Mouse (Mus musculus) midbrain, embryonic 10.5 days (tissue): ENCODE measurements around the gene Kank2. TPM values are rescaled to one million over a fixed set of nuclear protein-coding genes. Genes with fewer than 3 reads are reported as not detected.

Experiments
- DNase-seq: peaks from one replicate; pipeline ENCODE4 v3.0.0-alpha.2; 2017; ENCODE audit warnings: low spot score
- H3K27ac ChIP-seq: fragments of 300-500 bp; sonication (generic); replicated peaks from 2 replicates; pipeline ENCODE4 v1.5.1; 2016; ENCODE audit warnings: mild to moderate bottlenecking
- H3K27me3 ChIP-seq: fragments of 300-500 bp; sonication (generic); 2 replicates; pipeline ENCODE4 v1.6.1; 2016; ENCODE audit warnings: low read depth, mild to moderate bottlenecking; ENCODE audit not compliant: poor library complexity, severe bottlenecking
- H3K36me3 ChIP-seq: fragments of 300-500 bp; sonication (generic); 2 replicates; pipeline ENCODE4 v1.6.1; 2016; ENCODE audit warnings: mild to moderate bottlenecking, moderate library complexity
- H3K4me1 ChIP-seq: fragments of 300-500 bp; sonication (generic); 2 replicates; pipeline ENCODE4 v1.6.1; 2016
- H3K4me3 ChIP-seq: fragments of 300-500 bp; sonication (generic); 2 replicates; pipeline ENCODE4 v1.5.1; 2016; ENCODE audit warnings: mild to moderate bottlenecking, moderate library complexity
- H3K9me3 ChIP-seq: fragments of 300-500 bp; sonication (generic); replicated peaks from 2 replicates; pipeline ENCODE4 v1.6.1; 2016; ENCODE audit warnings: mild to moderate bottlenecking
- WGBS: fragments of 180-500 bp; shearing (Covaris S2); methylation state at CpG from one replicate; pipeline ENCODE4 v1.1.7; 2016; 5-methylcytosine and 5-hydroxymethylcytosine counted together
- polyA plus RNA-seq: library from polyadenylated mRNA; unstranded; fragments of >200 nt; fragmentation: Nextera tagmentation; extraction: Ambion mirVana; gene quantifications from 2 replicates; pipeline ENCODE4 v1.2.1, GENCODE M21; 2016

The Kank2 gene
- polyA plus RNA-seq, 1 experiment from 2014 or later = 8.6 TPM

DNA sequence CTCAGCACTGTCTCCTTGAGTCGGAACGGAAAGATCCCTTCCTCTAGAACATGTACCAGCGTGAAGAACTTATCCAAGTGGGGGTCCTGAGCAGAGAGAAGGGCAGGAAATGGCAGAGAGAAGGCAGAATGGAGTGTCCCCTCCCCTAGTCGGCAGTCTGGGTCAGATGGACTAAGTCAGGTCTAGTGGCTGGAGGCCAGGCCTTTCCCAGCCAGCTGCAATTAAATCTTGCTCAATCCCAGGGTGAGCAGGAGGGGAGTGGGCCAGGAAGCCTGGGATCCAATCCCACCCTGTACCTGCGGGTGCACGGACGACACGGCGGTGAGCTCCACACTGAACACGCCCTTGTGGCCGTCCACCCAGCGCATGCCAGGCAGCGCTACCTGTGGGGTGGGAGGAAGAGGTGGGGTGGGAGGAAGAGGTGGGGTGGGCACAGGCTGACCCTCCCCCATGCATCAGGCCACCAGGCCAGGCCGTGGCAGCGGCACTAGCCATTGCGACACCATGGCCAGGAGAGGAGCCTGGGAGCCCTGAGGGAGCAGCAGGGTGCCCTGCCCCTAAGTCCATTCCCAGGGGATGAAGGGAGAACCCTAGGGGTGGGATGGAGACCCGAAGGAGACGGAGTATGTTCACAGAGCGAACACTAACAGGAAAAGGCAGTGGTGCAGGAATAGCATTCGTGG, 33.2 kb upstream of the Kank2 start:
- peaks cover 49% of the 10 kb centered on the region for H3K36me3 ChIP-seq
- no peaks in the 10 kb centered on the region for H3K9me3 ChIP-seq
- H3K4me1 ChIP-seq = no peaks in the 10 kb centered on the region
- no peaks in the 10 kb centered on the region for H3K27me3 ChIP-seq
- H3K4me3 ChIP-seq = no peak overlapping the region
- H3K27ac ChIP-seq = no peak overlapping the region
- no peak for DNase-seq
- 89% methylated on average over 20 of the region's 20 CpGs for WGBS

DNA sequence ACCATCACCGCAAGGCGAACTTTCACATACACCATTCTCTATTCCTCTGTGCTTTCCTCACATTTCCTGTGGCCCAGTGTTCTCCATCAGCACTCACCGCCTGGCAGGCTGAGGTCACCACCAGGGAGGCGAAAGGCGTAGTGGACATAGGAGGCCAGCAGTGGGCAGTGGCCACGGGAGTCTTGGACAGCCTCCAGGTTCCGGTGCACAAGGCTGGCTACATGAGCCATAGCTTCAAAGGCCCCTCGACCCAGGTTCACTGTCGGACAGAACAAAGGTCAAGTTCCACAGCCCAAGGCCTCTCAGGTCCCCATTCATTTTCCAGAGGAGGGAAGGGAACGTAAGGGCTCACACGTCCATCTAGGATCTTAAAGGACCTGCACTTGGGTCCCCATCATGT, 32.4 kb upstream of the Kank2 start:
- Histone ChIP-seq H3K36me3 (peaks cover 46% of the 10 kb centered on the region), H3K4me1 (no peaks in the 10 kb centered on the region), H3K4me3 (no peak overlapping the region), H3K27ac (no peak overlapping the region), H3K27me3 (no peaks in the 10 kb centered on the region), H3K9me3 (no peaks in the 10 kb centered on the region)
- 89% methylated on average over 11 of the region's 11 CpGs for WGBS
- DNase-seq = no peak

GRCm38 (mm10) chr9:21830461-21830850, 31.9 kb upstream of the Kank2 start:
- no peaks in the 10 kb centered on the region for H3K27me3 ChIP-seq
- H3K9me3 ChIP-seq = no peaks in the 10 kb centered on the region
- 85% methylated on average over 5 of the region's 5 CpGs for WGBS
- H3K4me1 ChIP-seq = peaks cover under 1% of the 10 kb centered on the region; the same call in 1 of the 2 replicates
- DNase-seq = no peak
- H3K4me3 ChIP-seq = no peak overlapping the region
- no peak overlapping the region for H3K27ac ChIP-seq
- peaks cover 43% of the 10 kb centered on the region for H3K36me3 ChIP-seq

- DNase-seq = no peak
- H3K36me3 ChIP-seq = peaks cover 37% of the 10 kb centered on the region
- 94% methylated on average over 14 of the region's 14 CpGs for WGBS
These were observed 31.4 kb upstream of the Kank2 start for GRCm38 (mm10) chr9:21829834-21830460.

DNA sequence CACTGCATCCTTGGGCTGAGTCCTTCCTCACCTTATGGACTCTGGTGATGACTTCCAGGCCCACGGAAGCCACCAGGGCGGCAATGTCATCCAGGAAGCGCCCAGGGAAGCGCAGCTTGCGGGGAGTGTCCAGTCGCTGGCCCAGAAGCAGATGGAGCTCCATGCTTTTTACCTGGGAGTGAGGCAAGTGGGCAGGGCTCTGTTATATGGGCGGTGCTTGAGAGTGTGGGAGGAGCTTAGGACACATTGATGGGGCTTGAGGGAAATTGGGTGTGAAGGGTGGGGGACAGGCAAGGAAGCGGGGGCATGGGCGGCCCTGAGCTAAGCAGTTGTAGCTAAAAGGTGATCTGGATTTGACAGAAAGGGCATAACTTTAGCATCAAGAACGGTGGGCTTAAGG, 25.8 kb upstream of the Kank2 start:
- 65% methylated on average over 10 of the region's 10 CpGs for WGBS
- Histone ChIP-seq H3K27me3 (no peaks in the 10 kb centered on the region), H3K27ac (no peak overlapping the region), H3K4me3 (no peak overlapping the region), H3K4me1 (peaks cover 8% of the 10 kb centered on the region; the same call in 1 of the 2 replicates), H3K36me3 (peaks cover 11% of the 10 kb centered on the region), H3K9me3 (no peaks in the 10 kb centered on the region)
- DNase-seq = no peak

More at GRCm38 (mm10) chr9:21829834-21830460, 31.4 kb upstream of the Kank2 start:
- Histone ChIP-seq H3K27me3 (no peaks in the 10 kb centered on the region), H3K27ac (no peak overlapping the region), H3K9me3 (no peaks in the 10 kb centered on the region), H3K4me1 (peaks cover 6% of the 10 kb centered on the region; the same call in 1 of the 2 replicates), H3K4me3 (no peak overlapping the region)

GRCm38 (mm10) chr9:21823957-21824356, 25.4 kb upstream of the Kank2 start:
- H3K4me1 ChIP-seq = peaks cover 8% of the 10 kb centered on the region; the same call in 1 of the 2 replicates
- H3K4me3 ChIP-seq = no peak overlapping the region
- H3K27me3 ChIP-seq = no peaks in the 10 kb centered on the region
- 73% methylated on average over 4 of the region's 4 CpGs for WGBS
- H3K9me3 ChIP-seq = no peaks in the 10 kb centered on the region
- H3K36me3 ChIP-seq = peaks cover 8% of the 10 kb centered on the region; the same call in 1 of the 2 replicates
- no peak for DNase-seq
- H3K27ac ChIP-seq = no peak overlapping the region

- Histone ChIP-seq H3K4me1 (peaks cover 8% of the 10 kb centered on the region; the same call in 1 of the 2 replicates), H3K27me3 (no peaks in the 10 kb centered on the region), H3K36me3 (peaks cover 15% of the 10 kb centered on the region), H3K27ac (no peak overlapping the region), H3K4me3 (no peak overlapping the region), H3K9me3 (no peaks in the 10 kb centered on the region)
- WGBS = 90% methylated on average over 6 of the region's 6 CpGs
- DNase-seq = no peak
These were observed 24.1 kb upstream of the Kank2 start for GRCm38 (mm10) chr9:21822686-21823085.

DNA sequence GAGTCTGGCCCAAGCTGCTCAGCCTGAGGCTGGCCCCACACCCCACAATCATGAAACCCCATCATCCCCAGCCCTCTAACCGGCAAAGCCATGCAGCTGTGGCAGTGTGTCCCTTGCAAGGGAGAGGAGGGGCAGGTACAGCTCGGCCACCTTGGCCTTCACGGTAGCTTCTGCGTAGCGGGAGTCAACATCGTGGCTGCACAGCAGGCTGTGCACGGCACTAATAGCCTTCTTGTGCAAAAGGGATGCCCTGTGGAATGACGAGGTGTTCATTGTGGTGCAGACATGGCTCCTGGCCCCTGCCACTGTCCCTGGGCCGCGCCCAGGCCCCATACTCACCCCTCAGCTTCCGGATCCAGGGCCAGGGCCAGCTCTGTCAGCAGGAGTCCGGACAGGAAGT, 21.6 kb upstream of the Kank2 start:
- peaks cover 33% of the 10 kb centered on the region for H3K36me3 ChIP-seq
- peaks cover 8% of the 10 kb centered on the region; the same call in 1 of the 2 replicates for H3K4me1 ChIP-seq
- DNase-seq = no peak
- no peaks in the 10 kb centered on the region for H3K27me3 ChIP-seq
- WGBS = 91% methylated on average over 12 of the region's 12 CpGs
- no peak overlapping the region for H3K27ac ChIP-seq
- no peaks in the 10 kb centered on the region for H3K9me3 ChIP-seq
- no peak overlapping the region for H3K4me3 ChIP-seq

DNA sequence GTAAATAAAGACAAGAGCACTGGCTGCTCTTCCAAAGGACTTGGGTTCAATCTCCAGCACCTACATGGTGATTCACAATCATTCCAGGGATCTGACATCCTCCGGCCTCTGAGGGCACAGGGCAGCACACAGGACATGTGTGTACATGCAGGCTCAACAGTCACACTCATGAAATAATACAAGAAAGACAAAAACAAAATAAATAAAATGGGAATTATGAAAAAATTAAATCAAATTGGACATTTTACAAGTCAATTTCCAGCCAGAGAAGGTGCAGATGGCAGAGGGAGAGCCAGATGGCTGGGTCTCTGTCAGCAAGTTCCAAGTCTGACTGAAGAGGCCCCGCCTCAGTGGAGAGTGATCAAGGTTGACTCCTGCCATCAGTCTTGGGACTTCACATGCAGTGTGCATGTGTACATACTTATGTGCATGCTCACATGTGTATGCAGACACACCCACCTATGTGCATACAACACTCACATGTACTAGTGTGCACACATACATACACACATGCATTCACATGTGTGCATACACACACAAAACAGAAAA, 20.7 kb upstream of the Kank2 start:
- Histone ChIP-seq H3K9me3 (no peaks in the 10 kb centered on the region), H3K27me3 (no peaks in the 10 kb centered on the region), H3K27ac (no peak overlapping the region), H3K36me3 (peaks cover 41% of the 10 kb centered on the region), H3K4me1 (peaks cover 4% of the 10 kb centered on the region; the same call in 1 of the 2 replicates), H3K4me3 (no peak overlapping the region)
- DNase-seq = no peak
- WGBS = 90% methylated on average over 2 of the region's 2 CpGs

DNA sequence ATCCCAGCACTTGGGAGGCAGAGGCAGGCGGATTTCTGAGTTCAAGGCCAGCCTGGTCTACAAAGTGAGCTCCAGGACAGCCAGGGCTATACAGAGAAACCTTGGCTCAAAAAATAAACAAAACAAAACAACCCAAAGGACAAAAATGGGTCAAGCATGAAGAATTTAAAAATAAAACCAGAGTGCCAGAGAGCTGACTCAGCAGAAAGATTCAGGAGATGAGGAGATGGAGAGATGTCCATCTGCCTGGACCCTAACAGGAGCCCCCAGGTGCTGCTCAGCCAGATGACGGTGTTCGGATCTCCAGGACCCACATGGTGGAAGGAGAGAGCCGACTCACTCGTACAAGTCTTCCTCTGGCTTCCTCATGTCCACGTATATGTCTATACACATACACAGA, 20.0 kb upstream of the Kank2 start:
- WGBS = 92% methylated on average over 6 of the region's 6 CpGs
- Histone ChIP-seq H3K36me3 (peaks cover 48% of the 10 kb centered on the region), H3K4me3 (no peak overlapping the region)

DNA sequence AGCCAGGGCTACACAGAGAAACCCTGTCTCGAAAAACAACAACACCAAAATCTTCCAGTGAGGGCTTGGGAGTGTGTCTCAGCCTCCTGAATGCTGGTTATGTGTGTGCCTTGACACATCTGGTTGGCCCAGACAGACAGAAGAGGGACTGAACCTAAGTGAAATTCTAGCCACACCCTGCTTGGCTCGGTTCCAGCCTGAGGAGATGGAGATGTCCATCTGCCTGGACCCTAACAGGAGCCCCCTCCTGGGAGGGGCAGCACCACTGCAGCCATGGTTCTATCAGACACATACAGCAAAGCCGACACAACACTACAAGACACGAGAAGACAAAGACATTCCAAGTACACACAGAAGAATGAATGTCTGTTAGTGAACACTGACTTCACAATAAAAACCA, 19.6 kb upstream of the Kank2 start:
- Histone ChIP-seq H3K4me3 (no peak overlapping the region), H3K27me3 (no peaks in the 10 kb centered on the region), H3K27ac (no peak overlapping the region), H3K36me3 (peaks cover 52% of the 10 kb centered on the region), H3K9me3 (no peaks in the 10 kb centered on the region), H3K4me1 (peaks cover 4% of the 10 kb centered on the region; the same call in 1 of the 2 replicates)
- 86% methylated on average over 4 of the region's 4 CpGs for WGBS
- DNase-seq = no peak

More for the DNA sequence above, 20.0 kb upstream of the Kank2 start:
- no peaks in the 10 kb centered on the region for H3K27me3 ChIP-seq
- H3K4me1 ChIP-seq = peaks cover 4% of the 10 kb centered on the region; the same call in 1 of the 2 replicates
- H3K27ac ChIP-seq = no peak overlapping the region
- H3K9me3 ChIP-seq = no peaks in the 10 kb centered on the region
- DNase-seq = no peak

- no peak for DNase-seq
- H3K4me3 ChIP-seq = no peak overlapping the region
- H3K27me3 ChIP-seq = no peaks in the 10 kb centered on the region
- 78% methylated on average over 9 of the region's 9 CpGs for whole genome bisulfite sequencing
- H3K9me3 ChIP-seq = no peaks in the 10 kb centered on the region
- peaks cover 57% of the 10 kb centered on the region for H3K36me3 ChIP-seq
- peaks cover 4% of the 10 kb centered on the region; the same call in 1 of the 2 replicates for H3K4me1 ChIP-seq
- H3K27ac ChIP-seq = no peak overlapping the region
These were observed 18.3 kb upstream of the Kank2 start for GRCm38 (mm10) chr9:21816716-21817305.
